Mouse (Mus musculus) skeletal muscle tissue, adult 2 months (tissue): ENCODE results near the gene 4930415L06Rik.

Source experiments
- DNase-seq: peaks from one replicate; pipeline ENCODE4 v3.0.0-alpha.2; 2012; ENCODE audit warnings: low read depth, low spot score

4930415L06Rik gene

GRCm38 (mm10) chrX:89932752-89933151 is at the start of gene 4930415L06Rik:
4930415L06Rik (minus strand) TSS chrX:89932852.
- no peak for DNase-seq

DNA sequence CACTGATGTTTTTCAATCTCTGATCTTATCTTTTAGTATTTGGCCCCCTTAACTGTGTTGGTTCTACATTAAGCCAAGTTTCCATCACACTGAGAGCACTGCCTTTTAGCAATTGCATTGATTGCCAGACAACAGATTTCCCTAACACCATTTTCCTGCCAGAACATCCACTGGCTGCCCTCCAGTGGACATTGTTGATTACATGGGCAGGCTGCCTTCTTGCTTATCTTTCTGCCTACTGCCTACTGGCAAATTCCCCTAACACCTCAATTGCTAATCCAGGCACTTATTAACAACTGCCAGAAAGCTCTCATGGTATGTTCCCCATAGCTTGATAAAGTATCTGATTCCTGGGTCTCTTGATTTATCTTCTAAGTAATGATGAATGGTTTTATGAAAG is 46.0 kb upstream of the 4930415L06Rik start:
- no peak for DNase-seq

DNA sequence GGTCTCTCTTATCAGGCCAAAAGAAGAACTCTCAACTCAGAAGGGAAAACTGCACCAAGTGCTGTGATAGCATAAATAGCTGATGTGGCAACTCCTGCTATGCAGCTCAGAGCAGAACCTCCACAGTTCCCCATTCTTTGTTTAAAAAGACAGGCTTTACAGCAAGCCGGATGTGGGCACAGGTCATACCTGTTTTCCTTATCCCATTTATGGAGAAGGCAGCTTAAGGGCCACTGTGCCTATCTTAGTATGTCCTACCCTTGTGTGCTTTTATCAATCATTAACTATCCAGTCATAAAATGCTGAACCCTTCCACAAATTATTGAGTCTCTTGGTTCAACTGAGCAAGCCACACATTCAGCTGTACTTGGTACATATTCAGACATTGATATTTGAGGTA is 27.8 kb downstream of the 4930415L06Rik start:
- no peak for DNase-seq
